Mouse (Mus musculus): ENCODE results near the gene Akap5. TPM values are rescaled to one million over a fixed set of nuclear protein-coding genes. Genes with fewer than 3 reads are reported as not detected.

Gene Akap5
- polyA plus RNA-seq, 1 experiment, result 4.3 TPM

- Histone ChIP-seq H3K27ac (ENCODE audit: control insufficient read depth, insufficient read depth, low read depth, low read length, poor library complexity) (no peak overlapping the region), H3K4me3 (replicated peaks; ENCODE audit: control insufficient read depth, low read depth, low read length) (no peak overlapping the region), H3K4me1 (ENCODE audit: control insufficient read depth, insufficient read depth, low read length) (peaks cover 5% of the 10 kb centered on the region)
- 69% methylated on average over 7 of the region's 7 CpGs for WGBS
- TF ChIP-seq CTCF (IDR thresholded peaks at IDR 0.05; ENCODE audit: control insufficient read depth, insufficient read depth, low read length) (no peak), POLR2A (IDR thresholded peaks at IDR 0.05; ENCODE audit: borderline replicate concordance, control insufficient read depth, low read depth, low read length) (no peak)
Measured at GRCm38 (mm10) chr12:76380151-76380550, 55.5 kb downstream of the Akap5 start.

Other genes with a start within 250 kb of the Akap5 start
- not detected in 2 replicates for gene Esr2, start 147.6 kb upstream of the Akap5 start, polyA plus RNA-seq (2011; ENCODE audit: insufficient read depth, insufficient read length, low replicate concordance, missing spikeins)
- gene Tex21, start 78.1 kb upstream of the Akap5 start, polyA plus RNA-seq (2011; ENCODE audit: insufficient read depth, insufficient read length, low replicate concordance, missing spikeins), result not detected in 2 replicates
- gene Mthfd1, start 69.6 kb upstream of the Akap5 start, polyA plus RNA-seq (2011; ENCODE audit: insufficient read depth, insufficient read length, low replicate concordance, missing spikeins), result 26.1 and 31.5 TPM in 2 replicates
- gene Zbtb25, start 44.7 kb downstream of the Akap5 start, polyA plus RNA-seq (2011; ENCODE audit: insufficient read depth, insufficient read length, low replicate concordance, missing spikeins), result 5.5 and 7.8 TPM in 2 replicates
- 3.9 and 5.2 TPM in 2 replicates for gene Zbtb1, start 45.4 kb downstream of the Akap5 start, polyA plus RNA-seq (2011; ENCODE audit: insufficient read depth, insufficient read length, low replicate concordance, missing spikeins)
- 1.3 and 3.0 TPM in 2 replicates for gene Hspa2, start 79.3 kb downstream of the Akap5 start, polyA plus RNA-seq (2011; ENCODE audit: insufficient read depth, insufficient read length, low replicate concordance, missing spikeins)
- gene Ppp1r36, start 92.6 kb downstream of the Akap5 start, polyA plus RNA-seq (2011; ENCODE audit: insufficient read depth, insufficient read length, low replicate concordance, missing spikeins), result not detected in 2 replicates
- gene Plekhg3, start 206.0 kb downstream of the Akap5 start, polyA plus RNA-seq (2011; ENCODE audit: insufficient read depth, insufficient read length, low replicate concordance, missing spikeins), result 9.6 and 24.0 TPM in 2 replicates

Data from bone marrow, adult 2 months (tissue).